Mouse (Mus musculus) Patski (cell line): ENCODE measurements around the gene Runx3. TPM values are rescaled to one million over a fixed set of nuclear protein-coding genes. Genes with fewer than 3 reads are reported as not detected.

Experiments
- ATAC-seq: fragments of 100-300 bp; one replicate; pipeline ENCODE4 v1.8.0; 2021
- CTCF ChIA-PET: fragments of 350-600 bp; sonication (Branson Sonifier 250); formaldehyde crosslinking; loops from one replicate; lab custom pipeline; 2022; ENCODE audit warnings: inconsistent platforms; lab: Charles Lee
- POLR2A ChIA-PET: fragments of 350-600 bp; sonication (Branson Sonifier 250); formaldehyde crosslinking; loops from one replicate; lab custom pipeline; 2022; ENCODE audit warnings: antibody characterized with exemption, inconsistent platforms; lab: Charles Lee
- DNase-seq: peaks from one replicate; pipeline ENCODE4 v3.0.0-alpha.2; 2011; ENCODE audit warnings: low read depth, low spot score
- H3K27me3 ChIP-seq: fragments of 371-371 bp; one replicate; pipeline ENCODE4 v1.5.1; 2021
- CTCF ChIP-seq: fragments of 100-300 bp; IDR thresholded peaks from one replicate; pipeline ENCODE4 v1.5.1; 2021
- in situ Hi-C: fragments of 300-500 bp; cut with MboI; formaldehyde crosslinking; loops from 3 replicates; pipeline ENCODE4 v1.11.1; 2018; ENCODE audit warnings: low pct_unique_long_range_greater_than_20kb, mixed read lengths
- polyA plus RNA-seq: library from polyadenylated mRNA; unstranded; gene quantifications from one replicate; pipeline ENCODE4 v1.2.3, GENCODE M21; 2021

Gene Runx3
- polyA plus RNA-seq: 8.9 TPM

- TF ChIP-seq CTCF: no peak
- CTCF ChIA-PET: no interaction called here
- DNase-seq: no peak
- ATAC-seq: no peak
- in situ Hi-C loops: no loop called here
- H3K27me3 ChIP-seq: peaks cover 2% of the 10 kb centered on the region
- POLR2A ChIA-PET: no interaction called here
Observed at GRCm38 (mm10) chr4:135120342-135121100, at the start of gene Runx3. Gene Runx3 (plus strand): TSS chr4:135120652.

DNA sequence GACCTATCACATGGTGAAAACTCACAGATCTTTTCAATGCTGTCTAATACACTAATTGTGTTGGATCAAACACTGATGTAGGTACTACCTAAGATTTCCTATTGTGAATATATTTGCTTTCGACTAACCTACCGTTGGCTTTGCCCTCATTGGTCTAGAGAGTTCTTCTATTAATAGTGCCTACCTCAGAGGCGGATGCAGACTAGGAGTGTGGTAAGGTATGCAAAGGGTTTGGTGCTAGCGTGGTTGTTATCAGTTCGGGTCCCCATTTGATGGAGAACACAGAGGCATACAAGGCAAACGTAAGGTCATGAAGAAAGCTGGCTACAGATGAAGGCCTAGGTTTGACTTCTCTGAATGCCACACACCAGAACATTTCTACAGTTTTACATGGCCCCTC, 47.8 kb upstream of the Runx3 start:
- no peak for TF ChIP-seq CTCF
- in situ Hi-C loops: no loop called here
- no peak for DNase-seq
- ATAC-seq: no peak
- H3K27me3 ChIP-seq: no peaks in the 10 kb centered on the region
- POLR2A ChIA-PET: no interaction called here
- CTCF ChIA-PET: no interaction called here

- ChIA-PET POLR2A (no interaction called here), CTCF (interaction anchor here (1.6 kb wide), 1 partner anchor 53 kb away, joined by 3 read pairs; no protein-coding TSS in a partner anchor)
- H3K27me3 ChIP-seq: no peaks in the 10 kb centered on the region
- no peak for DNase-seq
- in situ Hi-C loops: no loop called here
- ATAC-seq: no peak
- TF ChIP-seq CTCF: no peak
Observed at GRCm38 (mm10) chr4:135073523-135073922, 46.9 kb upstream of the Runx3 start.

DNA sequence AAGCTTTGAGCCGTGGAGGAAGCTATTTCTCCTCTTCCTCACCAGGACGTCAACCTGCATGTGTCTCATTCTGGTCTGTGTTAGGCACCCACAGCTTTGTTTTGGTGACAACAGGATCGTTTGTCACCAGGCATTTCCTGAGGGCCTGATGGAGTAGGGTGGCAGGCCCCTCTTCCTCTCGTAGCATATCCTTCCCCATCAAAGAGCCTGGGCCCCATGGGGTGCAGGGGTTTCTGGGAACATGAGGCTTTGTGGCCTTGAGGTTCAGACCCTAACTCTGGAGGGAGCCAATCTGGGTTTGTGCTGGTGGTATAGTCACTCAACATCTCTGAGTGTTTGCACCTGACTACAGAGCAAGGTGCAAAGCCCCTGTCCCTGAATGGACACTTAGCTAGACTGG, 45.8 kb upstream of the Runx3 start:
- ChIA-PET CTCF (interaction anchor here (1.6 to 1.8 kb wide), 2 partner anchors 24 to 54 kb away, joined by 3 read pairs; no protein-coding TSS in a partner anchor), POLR2A (no interaction called here)
- H3K27me3 ChIP-seq: no peaks in the 10 kb centered on the region
- no peak for TF ChIP-seq CTCF
- ATAC-seq: no peak
- no peak for DNase-seq
- in situ Hi-C loops: no loop called here

DNA sequence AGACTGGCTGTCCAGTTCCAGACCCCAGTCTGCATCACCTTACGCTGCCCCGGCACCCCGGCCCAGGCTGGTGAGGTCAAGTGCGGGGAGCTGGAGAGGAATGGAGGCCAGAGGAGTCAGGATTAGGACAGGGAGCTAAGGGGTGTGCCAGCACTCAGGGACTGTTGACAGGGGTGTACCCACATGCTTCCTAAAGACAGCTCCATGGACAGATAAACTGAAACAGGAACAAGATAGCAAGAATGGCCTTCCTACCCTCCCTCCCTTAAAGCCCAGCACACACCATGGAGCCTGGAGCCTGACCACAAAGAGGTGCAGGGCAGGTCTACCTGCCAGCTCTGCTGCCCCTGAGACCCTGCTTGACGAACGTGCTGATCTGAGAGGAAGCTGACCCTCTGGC, 45.1 kb upstream of the Runx3 start:
- TF ChIP-seq CTCF: no peak
- ATAC-seq: no peak
- in situ Hi-C loops: no loop called here
- ChIA-PET CTCF (interaction anchor here (1.8 kb wide), 1 partner anchor 23 kb away, joined by 3 read pairs; no protein-coding TSS in a partner anchor), POLR2A (no interaction called here)
- no peak for DNase-seq
- no peaks in the 10 kb centered on the region for H3K27me3 ChIP-seq

GRCm38 (mm10) chr4:135076611-135077010, 43.8 kb upstream of the Runx3 start:
- in situ Hi-C loops: no loop called here
- CTCF ChIA-PET: no interaction called here
- no peaks in the 10 kb centered on the region for H3K27me3 ChIP-seq
- no peak for DNase-seq
- no peak for ATAC-seq
- TF ChIP-seq CTCF: no peak
- POLR2A ChIA-PET: interaction anchor here (0.6 kb wide), 1 partner anchor 204 kb away, joined by 3 read pairs; no protein-coding TSS in a partner anchor

GRCm38 (mm10) chr4:135077196-135077595, 43.3 kb upstream of the Runx3 start:
- no peak for TF ChIP-seq CTCF
- H3K27me3 ChIP-seq: no peaks in the 10 kb centered on the region
- no peak for ATAC-seq
- in situ Hi-C loops: no loop called here
- CTCF ChIA-PET: no interaction called here
- POLR2A ChIA-PET: no interaction called here
- DNase-seq: no peak

GRCm38 (mm10) chr4:135079859-135080640, 40.4 kb upstream of the Runx3 start:
- in situ Hi-C loops: no loop called here

GRCm38 (mm10) chr4:135080641-135080920, 39.9 kb upstream of the Runx3 start:
- no peak for ATAC-seq
- CTCF ChIA-PET: no interaction called here
- TF ChIP-seq CTCF: no peak
- no peak for DNase-seq
- in situ Hi-C loops: no loop called here
- POLR2A ChIA-PET: interaction anchor here (1.2 kb wide), 1 partner anchor 8 kb away, joined by 3 read pairs; no protein-coding TSS in a partner anchor
- H3K27me3 ChIP-seq: no peaks in the 10 kb centered on the region

More at GRCm38 (mm10) chr4:135079859-135080640, 40.4 kb upstream of the Runx3 start:
- CTCF ChIA-PET: no interaction called here
- H3K27me3 ChIP-seq: no peaks in the 10 kb centered on the region
- no peak for ATAC-seq
- POLR2A ChIA-PET: interaction anchor here (0.7 to 1.2 kb wide), 2 partner anchors 9 to 111 kb away, joined by 3 to 6 read pairs; no protein-coding TSS in a partner anchor
- DNase-seq: peak; percentile 33
- TF ChIP-seq CTCF: no peak

DNA sequence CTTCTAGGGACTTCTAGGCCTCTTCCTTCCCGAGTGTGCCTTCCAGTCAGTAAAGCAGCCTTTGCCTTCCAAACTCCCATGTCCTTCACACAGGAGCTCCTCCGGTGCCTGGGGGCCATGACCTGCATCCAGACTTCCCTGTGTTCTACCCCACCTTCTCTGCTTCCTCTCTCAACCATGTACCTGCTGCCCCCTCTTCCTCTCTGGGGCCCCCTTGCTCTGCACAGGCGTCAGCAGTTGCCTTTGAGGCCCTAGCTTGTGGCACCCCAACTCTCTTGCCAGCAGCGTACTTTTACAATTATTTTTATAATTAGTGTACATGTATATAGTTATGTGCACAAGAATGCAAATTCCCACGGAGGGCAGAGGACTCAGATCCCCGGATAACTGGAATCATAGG, 37.4 kb upstream of the Runx3 start:
- in situ Hi-C loops: no loop called here
- CTCF ChIA-PET: no interaction called here
- DNase-seq (no peak), ATAC-seq (no peak)
- POLR2A ChIA-PET: no interaction called here
- H3K27me3 ChIP-seq: no peaks in the 10 kb centered on the region
- TF ChIP-seq CTCF: no peak
